Mouse (Mus musculus) MEL (cell line): ENCODE measurements around the gene Il34. TPM values are rescaled to one million over a fixed set of nuclear protein-coding genes. Genes with fewer than 3 reads are reported as not detected.

Experiments used
- DNase-seq: peaks from one replicate; pipeline ENCODE4 v3.0.0; 2011; ENCODE audit warnings: low read depth, low spot score
- H3K27ac ChIP-seq: 2 replicates; pipeline ENCODE4 v1.5.1; 2012; ENCODE audit warnings: low read depth, mild to moderate bottlenecking, control low read depth, low read length, moderate library complexity; ENCODE audit not compliant: control insufficient read depth
- H3K27me3 ChIP-seq, 2 experiments: fragments of 150-350 bp in 1 of 2; sonication (generic) in 1 of 2; 2 replicates each; pipeline ENCODE4 v1.6.1; 2012; ENCODE audit warnings: low read length in 2 of 2, mild to moderate bottlenecking in 2 of 2, improper control_type of control experiment in 1 of 2, moderate library complexity in 1 of 2; ENCODE audit not compliant: insufficient read depth in 2 of 2, control insufficient read depth in 1 of 2
- H3K36me3 ChIP-seq, 2 experiments: 2 replicates each; pipeline ENCODE4 v1.6.1; 2012 to 2014; ENCODE audit warnings: low read length in 2 of 2, improper control_type of control experiment in 1 of 2, inconsistent platforms in 1 of 2, mild to moderate bottlenecking in 1 of 2; ENCODE audit not compliant: insufficient read depth in 2 of 2, control insufficient read depth in 1 of 2
- H3K4me1 ChIP-seq, 2 experiments: fragments of 150-350 bp in 1 of 2; sonication (generic) in 1 of 2; 2 replicates each; pipeline ENCODE4 v1.6.1; 2012; ENCODE audit warnings: low read length in 2 of 2, improper control_type of control experiment in 1 of 2, mild to moderate bottlenecking in 1 of 2; ENCODE audit not compliant: insufficient read depth in 2 of 2, control insufficient read depth in 1 of 2
- H3K4me3 ChIP-seq, 2 experiments: fragments of 150-350 bp in 1 of 2; sonication (generic) in 1 of 2; 2 replicates each; pipeline ENCODE4 v1.5.1; 2012; ENCODE audit warnings: low read depth in 2 of 2, low read length in 2 of 2, mild to moderate bottlenecking in 2 of 2, moderate library complexity in 2 of 2, control low read depth in 1 of 2, improper control_type of control experiment in 1 of 2; ENCODE audit not compliant: control insufficient read depth in 1 of 2, insufficient read depth in 1 of 2
- H3K79me2 ChIP-seq: 2 replicates; pipeline ENCODE4 v1.6.1; 2012; ENCODE audit warnings: mild to moderate bottlenecking, low read length, moderate library complexity; ENCODE audit not compliant: control insufficient read depth, poor library complexity, insufficient read depth
- H3K9ac ChIP-seq: 2 replicates; pipeline ENCODE4 v1.6.1; 2012; ENCODE audit warnings: low read depth, mild to moderate bottlenecking, control low read depth, low read length, moderate library complexity; ENCODE audit not compliant: control insufficient read depth, poor library complexity, severe bottlenecking
- H3K9me3 ChIP-seq: fragments of 150-350 bp; sonication (generic); replicated peaks from 2 replicates; pipeline ENCODE4 v1.6.1; 2012; ENCODE audit warnings: mild to moderate bottlenecking, low read length, improper control_type of control experiment, moderate library complexity; ENCODE audit not compliant: insufficient read depth
- CHD1 ChIP-seq: IDR thresholded peaks from 2 replicates; pipeline ENCODE4 v1.6.1; 2012; ENCODE audit warnings: low read depth, mild to moderate bottlenecking, inconsistent platforms, low read length, improper control_type of control experiment
- CTCF ChIP-seq, 3 experiments: IDR thresholded peaks in 2 of 3; conservative IDR thresholded peaks in 1 of 3; 2 replicates each; pipeline ENCODE4 v1.5.1; 2011 to 2012; ENCODE audit warnings: low read length in 3 of 3, low read depth in 2 of 3, mild to moderate bottlenecking in 2 of 3, improper control_type of control experiment in 1 of 3, inconsistent platforms in 1 of 3, mixed read lengths in 1 of 3, moderate library complexity in 1 of 3; ENCODE audit not compliant: control insufficient read depth in 1 of 3, insufficient read depth in 1 of 3, poor library complexity in 1 of 3, severe bottlenecking in 1 of 3
- E2F4 ChIP-seq: IDR thresholded peaks from 2 replicates; pipeline ENCODE4 v1.6.1; 2011; ENCODE audit warnings: low read depth, low read length, improper control_type of control experiment, borderline replicate concordance
- GABPA ChIP-seq: IDR thresholded peaks from 2 replicates; pipeline ENCODE4 v1.6.1; 2012; ENCODE audit warnings: low read depth, mild to moderate bottlenecking, inconsistent platforms, low read length, improper control_type of control experiment, moderate library complexity
- KAT2A ChIP-seq: conservative IDR thresholded peaks from 2 replicates; pipeline ENCODE4 v1.6.1; 2012; ENCODE audit warnings: low read depth, low read length, improper control_type of control experiment, inconsistent platforms
- MAFK ChIP-seq: IDR thresholded peaks from 2 replicates; pipeline ENCODE4 v1.6.1; 2011; ENCODE audit warnings: low read depth, mild to moderate bottlenecking, low read length, improper control_type of control experiment, borderline replicate concordance
- MAZ ChIP-seq: IDR thresholded peaks from 2 replicates; pipeline ENCODE4 v1.6.1; 2012; ENCODE audit warnings: low read depth, mild to moderate bottlenecking, inconsistent platforms, low read length, improper control_type of control experiment
- MXI1 ChIP-seq: IDR thresholded peaks from 2 replicates; pipeline ENCODE4 v1.6.1; 2011; ENCODE audit warnings: mild to moderate bottlenecking, low read depth, low read length, improper control_type of control experiment
- MYB ChIP-seq: IDR thresholded peaks from 2 replicates; pipeline ENCODE4 v1.6.1; 2011; ENCODE audit warnings: mild to moderate bottlenecking, low read depth, low read length, improper control_type of control experiment
- MYC ChIP-seq: IDR thresholded peaks from 2 replicates; pipeline ENCODE4 v1.6.1; 2011; ENCODE audit warnings: low read depth, mild to moderate bottlenecking, low read length, improper control_type of control experiment, moderate library complexity
- NELFE ChIP-seq: IDR thresholded peaks from 2 replicates; pipeline ENCODE4 v1.6.1; 2011; ENCODE audit warnings: low read depth, low read length, improper control_type of control experiment
- RAD21 ChIP-seq: IDR thresholded peaks from 2 replicates; pipeline ENCODE4 v1.6.1; 2011; ENCODE audit warnings: mild to moderate bottlenecking, low read depth, low read length, improper control_type of control experiment
- UBTF ChIP-seq: IDR thresholded peaks from 2 replicates; pipeline ENCODE4 v1.6.1; 2012; ENCODE audit warnings: low read depth, mild to moderate bottlenecking, inconsistent platforms, low read length, improper control_type of control experiment, moderate library complexity, borderline replicate concordance; ENCODE audit not compliant: insufficient read depth
- ZKSCAN1 ChIP-seq: IDR thresholded peaks from 2 replicates; pipeline ENCODE4 v1.6.1; 2012; ENCODE audit warnings: low read depth, mild to moderate bottlenecking, inconsistent platforms, low read length, improper control_type of control experiment, moderate library complexity
- ZMIZ1 ChIP-seq: IDR thresholded peaks from 2 replicates; pipeline ENCODE4 v1.6.1; 2012; ENCODE audit warnings: low read depth, mild to moderate bottlenecking, inconsistent platforms, low read length, improper control_type of control experiment, moderate library complexity
- ZNF384 ChIP-seq: IDR thresholded peaks from 2 replicates; pipeline ENCODE4 v1.6.1; 2012; ENCODE audit warnings: low read depth, mild to moderate bottlenecking, inconsistent platforms, low read length, improper control_type of control experiment
- polyA plus RNA-seq, 2 experiments: library from polyadenylated mRNA; stranded (reverse) in 1 of 2; unstranded in 1 of 2; fragments of >175 nt in 1 of 2; fragments of >200 nt in 1 of 2; gene quantifications; 2 replicates each; pipeline versions ENCODE4 v1.2.1 to v1.2.4; 2012; ENCODE audit warnings: low replicate concordance in 2 of 2, low read depth in 1 of 2; ENCODE audit not compliant: insufficient read length in 2 of 2, insufficient read depth in 1 of 2, missing spikeins in 1 of 2
- total RNA-seq: library from RNA; depleted of rRNA; stranded (reverse); fragments of 300-350 nt; gene quantifications from 2 replicates; pipeline ENCODE4 v1.2.3, GENCODE M21; 2012

Gene Il34
- total and polyA plus RNA-seq, 3 experiments: 0.12 to 0.18 TPM; not detected in 1

DNA sequence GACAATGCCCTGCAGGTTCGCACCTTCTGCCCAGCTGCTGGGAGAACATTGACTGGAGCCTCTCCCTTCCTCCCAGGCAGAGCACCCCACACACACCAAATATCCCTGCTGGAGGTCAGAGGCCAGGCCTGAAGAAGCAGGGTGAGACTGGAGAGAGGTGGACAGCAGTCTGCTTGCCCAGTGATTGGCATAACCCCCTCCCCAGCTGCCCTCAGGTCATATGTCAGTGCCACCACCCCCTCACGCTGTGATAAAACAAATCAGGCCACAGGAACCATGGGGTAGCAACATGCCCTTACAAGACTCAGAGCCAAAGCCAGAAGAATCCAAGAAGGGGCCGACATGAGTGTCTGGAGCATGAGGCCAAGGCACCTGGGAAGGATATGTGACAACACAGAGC is 101.6 kb downstream of the Il34 start:
- no peak overlapping the region for H3K9ac ChIP-seq
- H3K79me2 ChIP-seq: no peaks in the 10 kb centered on the region
- H3K27me3 ChIP-seq: no peaks in the 10 kb centered on the region
- no peak overlapping the region for H3K4me3 ChIP-seq
- no peak for DNase-seq
- H3K9me3 ChIP-seq: no peaks in the 10 kb centered on the region
- no peaks in the 10 kb centered on the region for H3K4me1 ChIP-seq
- TF ChIP-seq MYC (no peak), MAFK (no peak), ZNF384 (no peak), CHD1 (no peak), UBTF (no peak), RAD21 (no peak), KAT2A (no peak), MAZ (no peak), GABPA (no peak), ZMIZ1 (no peak), ZKSCAN1 (no peak), CTCF (IDR thresholded peaks at IDR 0.05 in 2 of 3, conservative IDR thresholded peaks at IDR 0.05 in 1 of 3; ENCODE audit: control insufficient read depth in 1 of 3, insufficient read depth in 1 of 3, low read depth in 2 of 3, low read length in 3 of 3, poor library complexity in 1 of 3, severe bottlenecking in 1 of 3) (no peak)
- no peak overlapping the region for H3K27ac ChIP-seq
- no peaks in the 10 kb centered on the region; a peak in 1 of 4 replicates for H3K36me3 ChIP-seq

DNA sequence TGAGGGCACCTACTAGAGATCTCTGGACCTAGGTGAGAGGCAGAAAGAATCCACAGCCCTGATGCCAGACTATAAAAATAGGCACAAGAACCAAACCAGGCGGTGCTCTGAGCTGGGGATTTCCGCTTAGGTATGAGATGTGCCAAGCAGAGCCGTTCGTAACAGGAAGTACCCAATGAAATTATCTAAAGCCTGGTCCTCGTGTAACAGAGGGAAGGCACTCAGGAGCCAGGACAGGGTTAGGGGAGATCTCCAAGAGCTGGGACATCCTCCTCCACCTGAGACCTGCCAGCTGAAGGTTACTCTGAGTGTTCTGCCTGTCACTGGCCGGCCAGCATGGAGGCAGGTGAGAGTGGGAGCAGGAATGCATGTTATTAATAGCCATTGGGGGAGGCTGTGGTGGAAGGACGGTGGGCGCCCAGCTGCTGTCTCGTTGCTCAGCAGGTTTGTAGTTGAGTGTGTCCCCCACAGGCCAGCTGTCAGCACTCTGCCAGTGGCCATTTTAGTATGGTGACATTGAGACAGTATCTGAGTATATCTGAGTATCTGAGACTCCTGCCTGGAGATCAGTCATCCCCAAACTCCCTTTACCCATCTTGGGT is 102.2 kb downstream of the Il34 start:
- Histone ChIP-seq H3K9ac (no peak overlapping the region), H3K27ac (no peak overlapping the region), H3K36me3 (no peaks in the 10 kb centered on the region; a peak in 1 of 4 replicates), H3K27me3 (no peaks in the 10 kb centered on the region), H3K9me3 (no peaks in the 10 kb centered on the region), H3K4me1 (no peaks in the 10 kb centered on the region), H3K4me3 (no peak overlapping the region), H3K79me2 (no peaks in the 10 kb centered on the region)
- no peak for DNase-seq
- TF ChIP-seq UBTF (no peak), CTCF (IDR thresholded peaks at IDR 0.05 in 2 of 3, conservative IDR thresholded peaks at IDR 0.05 in 1 of 3; ENCODE audit: control insufficient read depth in 1 of 3, insufficient read depth in 1 of 3, low read depth in 2 of 3, low read length in 3 of 3, poor library complexity in 1 of 3, severe bottlenecking in 1 of 3) (no peak), RAD21 (no peak)

DNA sequence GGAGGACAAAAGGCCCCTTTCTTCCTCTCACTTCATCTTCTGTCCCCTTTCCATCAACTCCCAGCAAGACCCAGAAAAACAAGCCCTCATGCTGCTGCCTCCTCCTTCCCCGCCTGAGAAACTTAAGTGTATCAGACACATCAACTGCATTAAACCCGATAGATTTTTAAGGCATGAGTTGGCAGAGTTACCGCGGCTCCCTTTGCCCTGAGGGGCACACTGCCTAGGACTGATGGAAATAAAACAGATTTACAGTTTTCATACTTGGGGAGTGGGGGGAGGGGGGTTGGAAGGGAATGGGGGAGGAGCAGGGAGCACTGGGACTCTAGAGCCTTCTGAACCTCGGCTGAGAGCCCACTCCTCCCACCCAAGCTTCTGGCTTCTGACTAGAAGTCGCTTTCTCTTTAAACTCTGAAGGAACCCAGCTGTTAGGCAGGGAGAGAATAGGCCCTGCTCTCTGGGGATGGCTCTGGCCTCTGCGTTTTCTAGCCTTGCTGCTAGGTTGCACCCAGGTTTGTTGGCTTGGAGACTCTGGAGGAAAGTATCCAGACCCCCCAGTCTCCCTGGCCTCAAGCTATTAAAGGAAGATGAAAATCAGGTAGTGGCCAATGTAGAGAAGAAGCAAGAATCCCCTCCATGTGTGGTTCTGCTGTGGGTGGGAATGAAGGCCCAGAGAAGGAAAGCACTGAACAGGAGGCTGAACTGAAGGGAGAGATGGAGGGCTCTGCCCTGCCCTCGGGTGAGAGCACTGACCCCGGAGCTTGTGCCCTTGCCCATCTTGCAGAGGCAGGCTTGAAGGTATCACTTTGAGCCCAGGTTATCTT is 102.9 kb downstream of the Il34 start:
- Histone ChIP-seq H3K4me1 (no peaks in the 10 kb centered on the region), H3K9me3 (no peaks in the 10 kb centered on the region), H3K36me3 (no peaks in the 10 kb centered on the region; a peak in 1 of 4 replicates), H3K27me3 (no peaks in the 10 kb centered on the region), H3K9ac (no peak overlapping the region), H3K79me2 (no peaks in the 10 kb centered on the region), H3K27ac (no peak overlapping the region), H3K4me3 (no peak overlapping the region)
- DNase-seq: no peak
- TF ChIP-seq NELFE (no peak), MAFK (no peak), MYB (no peak), E2F4 (no peak), MXI1 (no peak)
- TF ChIP-seq, all 39 proteins: peak for 0
